Mouse (Mus musculus): ENCODE data around the gene Phactr1.

Gene Phactr1

GRCm38 (mm10) chr13:42976144-42976543 lies 295.7 kb downstream of the Phactr1 start:
- no peak for DNase-seq (ENCODE audit: low spot score)

GRCm38 (mm10) chr13:42976967-42977366 lies 296.5 kb downstream of the Phactr1 start:
- DNase-seq (ENCODE audit: low spot score): no peak

GRCm38 (mm10) chr13:42980581-42980980 lies 300.2 kb downstream of the Phactr1 start:
- no peak for DNase-seq (ENCODE audit: low spot score)

GRCm38 (mm10) chr13:42982646-42983045 lies 302.2 kb downstream of the Phactr1 start:
- no peak for DNase-seq (ENCODE audit: low spot score)

GRCm38 (mm10) chr13:42985806-42986205 lies 305.4 kb downstream of the Phactr1 start:
- DNase-seq (ENCODE audit: low spot score): peak; percentile 0

GRCm38 (mm10) chr13:42987931-42988579 lies 307.6 kb downstream of the Phactr1 start:
- no peak for DNase-seq (ENCODE audit: low spot score)

- DNase-seq (ENCODE audit: low spot score): no peak
These were observed 309.1 kb downstream of the Phactr1 start for GRCm38 (mm10) chr13:42989481-42989880.

- no peak for DNase-seq (ENCODE audit: low spot score)
These were observed 309.6 kb downstream of the Phactr1 start for GRCm38 (mm10) chr13:42990051-42990450.

- no peak for DNase-seq (ENCODE audit: low spot score)
These were observed 310.2 kb downstream of the Phactr1 start for GRCm38 (mm10) chr13:42990493-42991111.

GRCm38 (mm10) chr13:42991164-42991563 lies 310.7 kb downstream of the Phactr1 start:
- DNase-seq (ENCODE audit: low spot score): no peak

GRCm38 (mm10) chr13:42992306-42992705 lies 311.9 kb downstream of the Phactr1 start:
- no peak for DNase-seq (ENCODE audit: low spot score)

- no peak for DNase-seq (ENCODE audit: low spot score)
These were observed 313.9 kb downstream of the Phactr1 start for GRCm38 (mm10) chr13:42994276-42994675.

- DNase-seq (ENCODE audit: low spot score): no peak
These were observed 315.8 kb downstream of the Phactr1 start for GRCm38 (mm10) chr13:42996188-42996587.

- no peak for DNase-seq (ENCODE audit: low spot score)
These were observed 318.9 kb downstream of the Phactr1 start for GRCm38 (mm10) chr13:42999287-42999686.

- DNase-seq (ENCODE audit: low spot score): no peak
These were observed 324.7 kb downstream of the Phactr1 start for GRCm38 (mm10) chr13:43005131-43005579.

GRCm38 (mm10) chr13:43008466-43008865 lies 328.0 kb downstream of the Phactr1 start:
- no peak for DNase-seq (ENCODE audit: low spot score)

- no peak for DNase-seq (ENCODE audit: low spot score)
These were observed 329.2 kb downstream of the Phactr1 start for GRCm38 (mm10) chr13:43009596-43009995.

- no peak for DNase-seq (ENCODE audit: low spot score)
These were observed 331.1 kb downstream of the Phactr1 start for GRCm38 (mm10) chr13:43011516-43011915.

- no peak for DNase-seq (ENCODE audit: low spot score)
These were observed 333.6 kb downstream of the Phactr1 start for GRCm38 (mm10) chr13:43013984-43014383.

GRCm38 (mm10) chr13:43015768-43016167 lies 335.3 kb downstream of the Phactr1 start:
- no peak for DNase-seq (ENCODE audit: low spot score)

GRCm38 (mm10) chr13:43018863-43019262 lies 338.4 kb downstream of the Phactr1 start:
- DNase-seq (ENCODE audit: low spot score): no peak

GRCm38 (mm10) chr13:43021031-43021430 lies 340.6 kb downstream of the Phactr1 start:
- no peak for DNase-seq (ENCODE audit: low spot score)

GRCm38 (mm10) chr13:43023005-43023404 lies 342.6 kb downstream of the Phactr1 start:
- no peak for DNase-seq (ENCODE audit: low spot score)

- no peak for DNase-seq (ENCODE audit: low spot score)
These were observed 347.1 kb downstream of the Phactr1 start for GRCm38 (mm10) chr13:43027568-43027967.
